Mouse (Mus musculus) Patski (cell line): ENCODE measurements around the gene Hnf4a. TPM values are rescaled to one million over a fixed set of nuclear protein-coding genes. Genes with fewer than 3 reads are reported as not detected.

ENCODE experiments used
- ATAC-seq: fragments of 100-300 bp; one replicate; pipeline ENCODE4 v1.8.0; 2021
- CTCF ChIA-PET: fragments of 350-600 bp; sonication (Branson Sonifier 250); formaldehyde crosslinking; loops from one replicate; lab custom pipeline; 2022; ENCODE audit warnings: inconsistent platforms; lab: Charles Lee
- POLR2A ChIA-PET: fragments of 350-600 bp; sonication (Branson Sonifier 250); formaldehyde crosslinking; loops from one replicate; lab custom pipeline; 2022; ENCODE audit warnings: antibody characterized with exemption, inconsistent platforms; lab: Charles Lee
- DNase-seq: peaks from one replicate; pipeline ENCODE4 v3.0.0-alpha.2; 2011; ENCODE audit warnings: low read depth, low spot score
- H3K27me3 ChIP-seq: fragments of 371-371 bp; one replicate; pipeline ENCODE4 v1.5.1; 2021
- CTCF ChIP-seq: fragments of 100-300 bp; IDR thresholded peaks from one replicate; pipeline ENCODE4 v1.5.1; 2021
- in situ Hi-C: fragments of 300-500 bp; cut with MboI; formaldehyde crosslinking; loops from 3 replicates; pipeline ENCODE4 v1.11.1; 2018; ENCODE audit warnings: low pct_unique_long_range_greater_than_20kb, mixed read lengths
- polyA plus RNA-seq: library from polyadenylated mRNA; unstranded; gene quantifications from one replicate; pipeline ENCODE4 v1.2.3, GENCODE M21; 2021

The Hnf4a gene
- polyA plus RNA-seq, 1 experiment from 2014 or later = 0.19 TPM

DNA sequence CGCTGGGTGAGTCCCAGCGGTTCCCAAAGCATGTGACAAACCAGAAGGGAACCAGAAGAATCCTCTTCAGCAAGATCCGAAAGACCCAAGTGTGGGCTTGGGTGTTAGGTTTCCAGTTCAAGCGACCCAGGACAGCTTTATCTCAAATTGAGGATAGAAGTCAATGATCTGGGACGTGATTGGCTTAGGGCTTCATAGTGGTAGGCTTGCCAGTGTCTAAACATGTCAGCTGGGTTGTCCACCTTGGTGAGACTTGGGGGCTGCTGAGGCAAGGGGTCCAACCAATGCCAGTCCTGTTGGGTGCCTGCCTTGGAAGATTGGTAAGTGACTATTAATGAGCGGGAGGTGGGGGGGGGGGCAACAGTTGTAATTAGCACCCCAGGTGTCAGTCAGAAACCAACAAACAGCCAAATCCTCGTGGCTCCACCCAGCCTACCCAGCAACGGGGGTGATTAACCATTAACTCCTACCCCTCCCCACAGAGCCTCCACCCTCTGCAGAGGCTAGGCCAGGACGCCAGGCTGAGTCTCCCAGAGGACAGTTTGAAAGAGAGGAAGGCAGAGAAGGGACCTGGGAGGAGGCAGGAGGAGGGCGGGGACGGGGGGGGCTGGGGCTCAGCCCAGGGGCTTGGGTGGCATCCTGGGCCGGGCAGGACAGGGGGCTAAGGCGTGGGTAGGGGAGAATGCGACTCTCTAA lies 40.2 kb downstream of the Hnf4a start:
- in situ Hi-C loops = no loop called here
- peaks cover 20% of the 10 kb centered on the region for H3K27me3 ChIP-seq
- DNase-seq = no peak
- ChIA-PET CTCF (no interaction called here), POLR2A (no interaction called here)
- no peak for ATAC-seq
- no peak for TF ChIP-seq CTCF

DNA sequence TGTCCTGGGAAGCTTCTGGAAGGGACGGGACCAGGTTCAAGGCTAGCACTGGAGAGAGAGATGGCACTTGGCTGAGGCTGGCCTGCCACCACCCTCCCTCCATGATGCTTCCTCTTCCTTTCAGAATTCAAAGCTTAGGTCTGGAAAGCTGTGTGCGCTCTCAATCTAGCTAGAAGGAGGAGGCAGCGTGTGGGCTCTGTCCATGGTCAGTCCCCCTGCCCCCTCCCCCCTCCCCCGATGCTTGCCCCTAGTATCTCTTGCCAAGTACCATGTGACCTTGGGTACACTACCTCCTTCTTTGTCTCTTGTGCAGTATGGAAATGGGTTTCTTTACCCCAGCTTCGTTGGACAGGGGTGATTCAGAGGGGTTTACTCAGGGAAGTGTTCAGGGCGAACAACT lies 42.2 kb downstream of the Hnf4a start:
- CTCF ChIA-PET = interaction anchor here (1.2 kb wide), 1 partner anchor 14 kb away, joined by 4 read pairs; no protein-coding TSS in a partner anchor
- POLR2A ChIA-PET = no interaction called here
- DNase-seq (no peak), ATAC-seq (no peak)
- H3K27me3 ChIP-seq = peaks cover 20% of the 10 kb centered on the region
- in situ Hi-C loops = no loop called here
- no peak for TF ChIP-seq CTCF

DNA sequence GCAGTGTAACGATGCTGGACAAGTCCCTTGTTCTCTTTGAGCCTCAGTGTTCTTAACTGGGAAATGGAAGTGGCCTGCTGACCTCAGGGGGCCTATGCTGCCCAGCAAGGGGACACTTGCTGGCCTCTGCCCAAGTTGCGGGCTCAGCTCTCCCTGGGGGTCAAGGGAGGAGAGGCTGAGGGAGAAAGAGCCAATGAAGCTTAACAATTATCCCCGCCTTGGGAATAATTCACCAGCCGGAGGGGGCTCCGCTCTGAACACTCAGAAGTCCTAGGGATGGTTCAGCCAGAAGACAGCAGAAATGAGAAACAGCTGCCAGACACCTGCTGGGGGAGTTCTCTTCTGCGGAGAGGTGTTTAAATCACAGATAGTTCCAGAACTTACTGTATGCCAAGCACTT lies 43.2 kb downstream of the Hnf4a start:
- in situ Hi-C loops = no loop called here
- ATAC-seq (no peak), DNase-seq (no peak)
- no peak for TF ChIP-seq CTCF
- H3K27me3 ChIP-seq = peaks cover 20% of the 10 kb centered on the region
- POLR2A ChIA-PET = interaction anchor here (0.6 kb wide), 1 partner anchor 207 kb away, joined by 4 read pairs; no protein-coding TSS in a partner anchor
- CTCF ChIA-PET = interaction anchor here (1.2 kb wide), 1 partner anchor 15 kb away, joined by 4 read pairs; no protein-coding TSS in a partner anchor

DNA sequence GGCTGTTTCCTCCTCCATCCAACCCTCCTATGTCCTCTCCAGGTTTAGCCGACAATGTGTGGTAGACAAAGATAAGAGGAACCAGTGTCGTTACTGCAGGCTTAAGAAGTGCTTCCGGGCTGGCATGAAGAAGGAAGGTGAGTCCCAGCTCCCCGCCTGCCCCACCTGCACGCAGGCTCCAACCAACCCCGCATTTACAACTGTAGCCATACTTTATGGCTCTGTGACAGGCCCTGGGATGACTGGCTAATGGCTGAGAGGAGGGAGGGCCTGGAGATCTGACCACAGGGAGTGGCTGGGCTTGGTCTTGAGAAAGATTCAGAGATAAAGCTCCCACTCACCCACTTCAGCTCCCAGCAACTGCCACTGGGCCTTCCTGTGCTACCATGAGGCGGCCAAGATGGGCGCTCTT lies 45.9 kb downstream of the Hnf4a start:
- ATAC-seq (no peak), DNase-seq (no peak)
- no peak for TF ChIP-seq CTCF
- H3K27me3 ChIP-seq = peaks cover 21% of the 10 kb centered on the region
- in situ Hi-C loops = no loop called here
- ChIA-PET CTCF (interaction anchor here (2.0 kb wide), 1 partner anchor 18 kb away, joined by 5 read pairs; no protein-coding TSS in a partner anchor), POLR2A (no interaction called here)

DNA sequence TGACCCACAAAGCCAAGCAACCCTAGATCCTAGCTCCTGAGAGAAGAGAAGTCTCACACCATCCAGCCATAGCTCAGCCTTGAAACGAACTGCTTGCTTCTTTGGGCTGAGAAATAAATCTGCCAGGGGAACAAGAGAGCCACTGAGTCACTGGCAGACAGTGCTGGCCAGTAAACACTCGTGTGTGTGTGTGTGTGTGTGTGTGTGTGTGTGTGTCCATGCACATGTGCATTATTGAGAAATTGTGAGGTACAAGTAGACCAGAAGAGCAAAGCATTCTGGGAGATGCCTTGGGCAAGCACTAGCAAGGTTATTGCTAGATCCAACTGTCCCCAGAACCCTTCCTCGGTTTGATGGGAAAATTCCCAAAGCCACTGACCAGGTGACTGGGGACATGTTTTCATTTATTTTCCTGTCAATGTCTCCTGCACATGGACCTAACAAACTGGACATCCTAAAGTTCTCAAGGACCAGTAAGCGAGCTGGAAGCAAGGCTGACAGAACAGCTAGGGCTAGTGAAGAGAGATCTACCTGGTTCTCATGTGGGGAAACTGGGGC lies 47.9 kb downstream of the Hnf4a start:
- ChIA-PET CTCF (no interaction called here), POLR2A (no interaction called here)
- TF ChIP-seq CTCF = no peak
- ATAC-seq (no peak), DNase-seq (no peak)
- in situ Hi-C loops = no loop called here
- H3K27me3 ChIP-seq = peaks cover 17% of the 10 kb centered on the region

DNA sequence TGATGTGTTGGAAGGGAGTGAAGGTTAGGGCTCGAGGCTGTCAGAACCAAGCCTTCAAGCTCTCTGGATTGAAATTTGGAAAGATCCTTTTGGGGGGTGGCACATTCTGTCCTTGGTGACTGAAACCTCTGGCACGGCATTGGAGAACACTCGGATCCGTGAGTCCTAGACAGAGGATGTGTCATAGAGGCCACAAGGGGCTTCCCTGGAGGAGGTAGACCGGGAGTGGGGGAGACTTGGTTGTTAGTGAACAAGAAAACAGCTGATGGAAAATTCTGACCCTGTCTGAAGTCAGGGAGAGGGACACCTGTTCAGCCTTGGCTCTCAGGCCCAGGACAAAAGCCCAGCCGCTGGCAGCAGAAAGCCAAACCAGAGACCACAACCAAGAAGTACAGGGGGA lies 48.4 kb downstream of the Hnf4a start:
- peaks cover 14% of the 10 kb centered on the region for H3K27me3 ChIP-seq
- in situ Hi-C loops = no loop called here
- TF ChIP-seq CTCF = no peak
- CTCF ChIA-PET = no interaction called here
- ATAC-seq (no peak), DNase-seq (no peak)
- POLR2A ChIA-PET = no interaction called here

DNA sequence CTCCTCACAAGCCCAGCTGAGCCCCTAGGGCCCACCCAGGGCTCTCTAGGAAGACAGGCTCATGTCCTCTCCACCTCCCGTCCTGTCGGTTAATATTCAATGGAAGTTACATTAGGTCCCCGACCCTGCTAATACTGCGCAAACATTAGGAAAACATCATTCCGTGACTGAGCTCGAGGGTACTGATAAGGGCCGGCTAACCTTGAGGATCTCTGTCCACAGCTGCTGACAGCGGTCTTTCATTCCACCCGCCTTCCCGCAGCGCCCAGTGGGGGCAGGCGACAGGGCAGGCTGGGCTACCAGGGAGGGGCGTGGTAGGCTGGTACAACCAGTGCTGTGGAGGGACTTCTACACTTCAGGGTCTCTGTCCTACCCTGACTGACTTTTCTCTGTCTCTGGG lies 48.8 kb downstream of the Hnf4a start:
- ATAC-seq (no peak), DNase-seq (no peak)
- CTCF ChIA-PET = no interaction called here
- peaks cover 14% of the 10 kb centered on the region for H3K27me3 ChIP-seq
- TF ChIP-seq CTCF = no peak
- in situ Hi-C loops = no loop called here
- POLR2A ChIA-PET = no interaction called here

DNA sequence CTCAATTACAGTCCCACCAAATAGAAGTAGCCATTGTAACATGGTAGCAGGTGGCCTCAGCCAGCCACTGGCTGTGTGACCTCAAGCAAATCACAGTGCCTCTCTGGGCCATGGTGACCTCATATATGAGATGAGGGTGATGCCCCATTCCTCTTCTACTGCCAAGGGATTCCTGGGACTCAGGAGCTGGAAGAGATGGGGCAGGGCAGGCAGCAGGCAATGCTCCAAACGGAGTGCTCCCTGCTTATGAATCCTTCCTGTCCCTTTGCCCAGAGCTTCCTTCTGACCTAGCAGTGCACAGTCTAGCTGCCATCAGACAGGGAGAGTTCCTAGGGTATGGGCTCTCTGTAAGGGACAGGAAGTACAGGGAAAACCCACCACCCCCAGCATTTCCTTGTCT lies 51.9 kb downstream of the Hnf4a start:
- TF ChIP-seq CTCF = no peak
- peaks cover 4% of the 10 kb centered on the region for H3K27me3 ChIP-seq
- POLR2A ChIA-PET = no interaction called here
- in situ Hi-C loops = no loop called here
- CTCF ChIA-PET = interaction anchor here (0.8 to 1.5 kb wide), 3 partner anchors 20 to 24 kb away, joined by 3 to 4 read pairs (median 3); no protein-coding TSS in a partner anchor
- DNase-seq (no peak), ATAC-seq (no peak)

DNA sequence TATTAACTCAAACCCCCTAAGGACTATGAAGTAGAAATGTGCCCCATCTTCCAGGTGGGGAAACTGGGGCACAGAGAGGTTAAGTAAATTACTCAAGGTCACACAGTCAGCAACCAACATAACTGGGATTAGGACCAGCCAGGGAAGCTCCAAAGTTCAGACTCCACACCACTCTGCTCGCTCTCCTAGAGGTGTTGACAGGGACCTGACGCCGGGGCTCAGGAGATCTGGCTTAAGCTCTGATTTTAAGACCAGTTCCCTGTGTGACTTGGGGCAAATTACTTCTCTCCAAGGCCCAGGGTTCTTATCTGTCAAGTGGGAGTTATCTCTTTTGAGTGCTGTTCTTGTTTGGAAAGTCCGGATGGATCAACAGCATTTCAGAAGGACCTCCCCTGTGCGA lies 52.6 kb downstream of the Hnf4a start:
- ATAC-seq (no peak), DNase-seq (no peak)
- peaks cover 4% of the 10 kb centered on the region for H3K27me3 ChIP-seq
- TF ChIP-seq CTCF = no peak
- in situ Hi-C loops = no loop called here
- ChIA-PET POLR2A (no interaction called here), CTCF (interaction anchor here (0.7 to 0.8 kb wide), 2 partner anchors 25 to 35 kb away, joined by 3 read pairs; no protein-coding TSS in a partner anchor)

DNA sequence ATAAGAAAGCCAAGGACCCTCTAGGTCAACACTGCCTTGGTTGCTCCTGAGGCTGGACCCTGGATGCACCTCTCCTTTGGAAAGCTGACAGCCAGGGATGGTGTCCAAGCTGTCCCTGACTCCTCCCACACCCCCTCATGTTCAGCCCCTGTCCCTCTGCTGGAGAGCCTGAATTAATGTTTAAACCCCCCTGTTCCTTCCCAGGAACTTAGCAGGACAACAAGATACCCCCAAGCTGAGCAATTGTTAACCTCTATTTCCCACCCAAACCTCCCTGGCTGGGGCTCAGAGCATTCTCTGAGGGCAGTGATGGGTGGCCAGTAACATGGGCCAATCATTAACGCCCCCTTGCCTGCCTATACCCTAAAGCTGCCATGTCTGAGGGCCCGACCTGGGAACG lies 53.6 kb downstream of the Hnf4a start:
- ChIA-PET POLR2A (no interaction called here), CTCF (no interaction called here)
- no peak for DNase-seq
- in situ Hi-C loops = no loop called here
- no peak for ATAC-seq
- TF ChIP-seq CTCF = no peak
- peaks cover 3% of the 10 kb centered on the region for H3K27me3 ChIP-seq

DNA sequence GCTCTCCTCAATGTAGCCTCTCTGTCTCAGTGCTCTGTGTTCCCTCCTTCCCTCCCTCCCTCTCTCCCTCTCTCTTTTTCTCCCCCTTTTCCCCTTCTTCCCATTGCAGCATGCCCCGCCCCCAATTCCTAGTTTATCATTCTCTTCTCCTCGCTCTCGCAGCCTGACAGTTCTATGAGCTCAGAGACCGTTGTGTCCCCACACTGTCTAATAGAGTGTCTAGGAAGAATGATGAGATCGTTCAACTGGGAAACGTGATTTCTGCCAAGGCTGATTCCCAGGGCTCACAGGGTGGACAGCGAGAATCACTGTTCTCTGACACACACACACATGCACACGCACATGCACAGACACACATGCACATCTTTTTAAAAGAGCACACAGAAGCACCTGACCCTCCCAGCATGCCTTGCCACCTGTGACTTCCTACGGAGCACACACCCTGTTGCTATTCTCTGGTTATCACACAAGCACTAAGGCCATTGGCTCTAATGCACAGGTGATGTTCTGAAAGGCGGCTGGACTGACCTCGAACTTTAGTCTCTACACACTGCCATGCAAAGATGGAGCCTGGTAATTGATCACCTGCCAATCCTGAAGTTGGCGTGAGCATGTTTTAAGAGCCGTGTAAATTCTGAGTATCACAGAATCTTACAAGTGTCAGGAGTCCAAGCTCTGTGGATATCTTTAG lies 54.8 kb downstream of the Hnf4a start:
- ChIA-PET CTCF (no interaction called here), POLR2A (interaction anchor here (0.5 kb wide), 1 partner anchor 208 kb away, joined by 3 read pairs; no protein-coding TSS in a partner anchor)
- no peak for TF ChIP-seq CTCF
- no peak for ATAC-seq
- DNase-seq = no peak
- H3K27me3 ChIP-seq = peaks cover 6% of the 10 kb centered on the region
- in situ Hi-C loops = no loop called here
